Mouse (Mus musculus): Measurements from ENCODE around the gene Cep152.

The Cep152 gene

GRCm38 (mm10) chr2:125626536-125626935 lies 1.6 kb upstream of the Cep152 start:
- no peak for DNase-seq (ENCODE audit: low read depth, low spot score)

GRCm38 (mm10) chr2:125624127-125624685 lies 707 bp downstream of the Cep152 start:
- no peak for DNase-seq (ENCODE audit: low read depth, low spot score)

DNA sequence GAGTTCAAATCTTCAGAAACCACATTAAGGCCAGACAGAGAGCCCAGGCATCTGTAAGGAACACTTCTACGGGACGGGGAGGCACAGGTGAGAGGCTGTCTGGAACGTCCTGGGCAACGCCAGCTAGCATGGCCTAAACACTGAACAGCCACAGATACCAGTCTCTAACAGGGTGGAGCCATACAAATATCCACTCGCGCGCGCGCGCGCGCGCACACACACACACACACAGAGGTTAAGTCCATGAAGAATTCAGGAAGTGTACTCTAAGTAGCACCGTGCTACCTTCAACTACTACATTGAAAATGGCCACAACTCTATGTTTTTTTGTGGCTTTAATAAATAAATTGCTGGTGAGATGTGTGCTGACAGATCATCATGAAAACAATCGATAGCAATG lies 1.7 kb downstream of the Cep152 start:
- DNase-seq (ENCODE audit: low read depth, low spot score): no peak

- DNase-seq (ENCODE audit: low read depth, low spot score): no peak
These were observed 4.6 kb downstream of the Cep152 start for GRCm38 (mm10) chr2:125620213-125620907.

DNA sequence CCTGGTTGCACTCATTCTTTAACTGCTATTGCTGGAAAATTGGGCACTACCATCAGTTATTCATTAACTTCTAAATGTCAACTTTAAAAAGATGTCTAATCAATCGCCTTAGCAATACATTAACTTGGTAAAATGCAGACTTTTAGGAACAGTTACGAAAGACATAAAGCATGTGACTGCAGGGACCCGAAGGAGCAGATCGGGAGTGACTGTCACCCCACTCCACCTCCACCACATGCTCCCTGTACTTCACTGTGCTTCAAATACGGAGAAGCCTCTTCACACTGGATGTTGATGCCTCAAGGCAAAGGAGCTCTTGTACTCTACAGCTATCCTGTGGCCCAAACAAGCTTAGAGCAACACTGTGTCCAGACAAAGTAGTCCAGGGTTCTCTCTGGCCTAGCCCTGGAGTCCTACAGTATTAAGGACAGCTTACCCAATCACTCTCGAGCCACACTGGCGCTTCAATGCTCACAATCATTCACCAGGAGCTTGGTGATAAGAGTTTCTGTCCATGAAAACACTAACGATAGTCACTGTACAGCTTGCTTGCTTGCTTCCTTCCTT lies 9.0 kb downstream of the Cep152 start:
- DNase-seq (ENCODE audit: low read depth, low spot score): no peak

DNA sequence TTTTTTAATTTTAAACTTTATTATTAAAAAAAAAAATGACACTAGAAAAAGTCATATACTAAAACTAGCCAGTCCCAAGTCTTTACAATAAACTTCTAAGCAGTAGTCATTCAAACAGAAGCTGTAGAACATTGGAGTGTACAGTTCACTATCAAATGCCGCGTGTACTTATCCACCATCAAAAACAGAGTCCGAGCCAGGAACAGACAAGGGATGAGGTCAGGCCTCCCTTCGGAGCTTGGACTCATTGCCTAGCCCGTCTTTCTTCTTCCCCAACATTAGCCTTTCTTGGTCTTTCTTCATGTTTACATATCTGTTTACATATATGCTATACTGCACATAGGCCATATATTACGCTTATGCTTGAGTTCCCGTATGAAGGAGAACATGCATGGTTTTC lies 9.5 kb downstream of the Cep152 start:
- no peak for DNase-seq (ENCODE audit: low read depth, low spot score)

- no peak for DNase-seq (ENCODE audit: low read depth, low spot score)
These were observed 18.6 kb downstream of the Cep152 start for GRCm38 (mm10) chr2:125606220-125606845.

DNA sequence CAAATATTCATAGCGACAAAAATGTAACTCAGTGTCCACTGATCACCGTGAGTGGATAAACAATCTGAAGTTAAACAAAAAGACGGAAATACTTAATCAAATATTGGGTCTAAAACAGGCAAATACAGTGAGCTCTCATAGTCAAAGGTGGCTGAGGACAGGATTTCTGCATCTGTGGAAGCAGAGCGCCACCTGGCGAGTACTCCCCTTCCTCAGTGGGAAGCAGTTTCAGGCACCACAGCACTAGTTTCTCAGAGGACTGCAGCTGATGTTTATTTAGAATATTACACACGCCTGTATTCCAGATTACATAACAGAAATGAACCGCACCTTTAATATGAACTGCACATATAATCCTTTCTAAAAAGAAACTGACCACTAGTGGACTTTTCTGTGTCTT lies 20.3 kb downstream of the Cep152 start:
- DNase-seq (ENCODE audit: low read depth, low spot score): peak; percentile 42

- no peak for DNase-seq (ENCODE audit: low read depth, low spot score)
These were observed 21.9 kb downstream of the Cep152 start for GRCm38 (mm10) chr2:125602970-125603369.

DNA sequence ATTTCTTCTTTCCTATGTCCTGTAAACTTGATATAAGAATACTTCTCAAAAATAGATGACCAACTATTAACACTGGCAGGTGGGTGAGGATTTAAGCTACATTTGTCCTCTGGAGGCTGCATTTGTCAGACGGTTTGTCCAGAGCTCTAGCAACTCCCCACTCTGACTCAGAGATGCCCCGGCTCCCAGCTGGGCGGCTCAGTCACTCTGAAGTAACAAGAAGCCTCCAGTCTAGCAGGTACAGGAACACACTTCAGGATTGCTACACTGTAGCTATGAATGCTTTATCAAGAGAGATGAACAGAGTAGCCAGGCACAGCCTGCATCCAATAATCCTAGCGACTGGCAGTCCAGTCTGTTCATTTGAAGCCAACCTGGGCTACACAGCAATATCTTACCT lies 26.0 kb downstream of the Cep152 start:
- no peak for DNase-seq (ENCODE audit: low read depth, low spot score)

- DNase-seq (ENCODE audit: low read depth, low spot score): no peak
These were observed 26.7 kb downstream of the Cep152 start for GRCm38 (mm10) chr2:125598251-125598650.

DNA sequence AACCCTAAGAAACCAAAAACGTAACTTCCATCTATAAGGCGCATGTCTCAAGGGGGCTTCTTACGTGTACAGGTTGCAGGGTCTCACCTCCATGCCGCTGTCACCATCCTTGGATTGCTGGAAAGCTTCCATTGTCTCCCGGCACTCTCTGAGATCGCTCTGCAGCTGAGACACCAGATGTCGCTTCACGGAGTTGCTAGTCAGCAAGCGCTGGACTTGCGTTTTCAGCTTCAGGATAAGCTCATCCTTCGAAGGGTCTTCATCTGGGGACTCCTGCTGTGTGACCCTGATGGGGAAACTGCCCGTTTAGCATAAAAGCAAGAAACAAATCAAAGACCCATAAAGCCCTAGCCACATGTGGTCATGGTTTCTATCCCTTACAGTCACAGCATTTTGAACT lies 30.1 kb downstream of the Cep152 start:
- DNase-seq (ENCODE audit: low read depth, low spot score): no peak

GRCm38 (mm10) chr2:125594072-125594471 lies 30.8 kb downstream of the Cep152 start:
- no peak for DNase-seq (ENCODE audit: low read depth, low spot score)

- no peak for DNase-seq (ENCODE audit: low read depth, low spot score)
These were observed 33.0 kb downstream of the Cep152 start for GRCm38 (mm10) chr2:125591895-125592294.

DNA sequence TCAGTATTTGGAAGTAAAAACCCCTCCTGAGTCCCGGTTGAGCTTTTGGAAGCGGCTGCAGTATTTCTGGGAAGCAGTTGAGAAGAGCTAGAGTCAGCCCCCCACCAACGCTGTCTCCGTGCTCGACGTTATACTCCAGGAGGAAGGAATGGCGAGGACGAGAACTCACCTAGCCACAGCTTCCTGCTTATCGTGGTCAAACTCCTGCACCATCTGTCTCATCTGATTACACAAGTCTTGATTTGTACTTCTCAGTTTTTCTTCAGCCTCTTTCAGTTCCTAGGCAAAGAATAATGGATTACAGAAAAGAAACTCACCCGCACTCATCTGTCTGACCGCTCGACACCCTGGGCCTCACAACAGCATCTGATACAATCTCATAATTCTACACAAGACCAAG lies 35.6 kb downstream of the Cep152 start:
- DNase-seq (ENCODE audit: low read depth, low spot score): no peak

GRCm38 (mm10) chr2:125581081-125581480 lies 43.8 kb downstream of the Cep152 start:
- no peak for DNase-seq (ENCODE audit: low read depth, low spot score)

- no peak for DNase-seq (ENCODE audit: low read depth, low spot score)
These were observed 47.2 kb downstream of the Cep152 start for GRCm38 (mm10) chr2:125577670-125578069.

DNA sequence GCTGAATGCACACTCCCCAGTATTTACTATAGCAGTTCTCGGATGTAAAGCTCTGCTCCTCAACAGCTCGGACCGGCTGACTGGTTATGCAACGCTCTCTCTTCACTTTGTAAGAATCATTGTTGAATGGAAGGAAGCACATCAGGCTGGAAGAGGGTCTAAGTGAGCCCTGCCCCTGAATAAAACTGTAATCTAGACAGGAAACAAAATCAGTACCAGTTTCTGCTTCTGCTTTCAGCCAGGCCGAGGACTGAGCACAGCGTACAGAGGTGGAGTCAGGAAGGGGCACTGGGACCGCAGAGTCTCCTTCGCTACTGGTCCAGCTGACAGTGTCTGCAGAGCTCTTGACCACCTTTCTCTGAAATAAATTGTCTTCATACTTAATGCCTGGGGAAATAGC lies 48.4 kb downstream of the Cep152 start:
- no peak for DNase-seq (ENCODE audit: low read depth, low spot score)

GRCm38 (mm10) chr2:125575766-125576165 lies 49.1 kb downstream of the Cep152 start:
- no peak for DNase-seq (ENCODE audit: low read depth, low spot score)

- DNase-seq (ENCODE audit: low read depth, low spot score): no peak
These were observed 61.0 kb downstream of the Cep152 start for GRCm38 (mm10) chr2:125563884-125564283.

- no peak for DNase-seq (ENCODE audit: low read depth, low spot score)
These were observed 62.5 kb downstream of the Cep152 start for GRCm38 (mm10) chr2:125562407-125562806.

- DNase-seq (ENCODE audit: low read depth, low spot score): no peak
These were observed 64.9 kb downstream of the Cep152 start for GRCm38 (mm10) chr2:125560037-125560436.

All from ES-CJ7 (cell line).